8 mouse cellular contexts compared by ENCODE assay signal in genomic region chr6:29853900-29854390, GRCm38 (mm10).
A peak's percentile ranks its signal among the peaks of the same experiment; 100 is the strongest.
DNase-seq lines count a peak whose midpoint lies in the region; ATAC-seq and TF ChIP-seq lines count a peak whose summit lies in the region.
"Had no signal": no experiment of that assay in that cellular context is flagged by ENCODE, and none has a peak within 500 bp of the region (broad histone marks: within the 10 kb centered on the region; RNA-seq: fewer than 3 reads in every experiment).

No protein-coding gene starts in this region.

- ATAC-seq in kidney, embryonic 14.5 days (ENCODE audit: low FRiP score, low TSS enrichment) = 0 out of 2 replicates have a peak, but pooled peaks have one; percentile 25
- peak; percentile 36 for ATAC-seq in intestine, embryonic 16.5 days
- ATAC-seq: Patski had no signal

- no peaks in the 10 kb centered on the region; the same call in 1 of the 2 replicates for H3K4me1 ChIP-seq in kidney, embryonic 14.5 days (ENCODE audit: control insufficient read depth, insufficient read depth, low read length)
- peaks cover 5% of the 10 kb centered on the region for H3K4me1 ChIP-seq in ES-Bruce4 (ENCODE audit: control insufficient read depth, insufficient read depth, low read length)
- H3K4me1 ChIP-seq in intestine, embryonic 16.5 days (ENCODE audit: control insufficient read depth, insufficient read depth, low read length) = peaks cover 26% of the 10 kb centered on the region

- TF ChIP-seq CTCF in ES-Bruce4 (IDR thresholded peaks at IDR 0.05; ENCODE audit: low read depth, low read length) = no peak

- 89% methylated on average over 6 of the region's 6 CpGs for WGBS in kidney, embryonic 14.5 days
- 65% methylated on average over 6 of the region's 6 CpGs for WGBS in intestine, embryonic 16.5 days

- DNase-seq in kidney, postnatal 14 days = no peak
- peak; percentile 37 to 38 for DNase-seq in cerebellum, adult 18-20 months
- DNase-seq in yolk sac, embryonic 10.5 days (ENCODE audit: low spot score) = no peak
- DNase-seq in kidney, postnatal 36 days = no peak

- H3K36me3 ChIP-seq in kidney, embryonic 14.5 days (ENCODE audit: control insufficient read depth, insufficient read depth, low read length) = no peaks in the 10 kb centered on the region
- H3K36me3 ChIP-seq in ES-Bruce4 (ENCODE audit: control insufficient read depth, insufficient read depth, low read length, poor library complexity, severe bottlenecking) = no peaks in the 10 kb centered on the region
- H3K36me3 ChIP-seq in intestine, embryonic 16.5 days (ENCODE audit: control insufficient read depth, insufficient read depth, low read length) = no peaks in the 10 kb centered on the region

- no peak for TF ChIP-seq POLR2A in ES-Bruce4 (IDR thresholded peaks at IDR 0.05; ENCODE audit: insufficient read depth, low read length)

- no peak overlapping the region; the same call in 1 of the 2 replicates for H3K27ac ChIP-seq in kidney, embryonic 14.5 days (ENCODE audit: low read depth, low read length)
- 0 out of 2 replicates have a peak overlapping the region, but pooled peaks have one; percentile 3 for H3K27ac ChIP-seq in ES-Bruce4 (ENCODE audit: insufficient read depth, low read length)
- peak overlapping the region; percentile 89 for H3K27ac ChIP-seq in intestine, embryonic 16.5 days (ENCODE audit: low read length)

- H3K4me3 ChIP-seq in kidney, embryonic 14.5 days (ENCODE audit: low read length) = no peak overlapping the region
- H3K4me3 ChIP-seq in ES-Bruce4 (ENCODE audit: low read depth, low read length) = no peak overlapping the region
- H3K4me3 ChIP-seq in intestine, embryonic 16.5 days (ENCODE audit: low read length) = peak overlapping the region; percentile 48

- no peaks in the 10 kb centered on the region for H3K9me3 ChIP-seq in kidney, embryonic 14.5 days (ENCODE audit: control insufficient read depth, low read length)
- H3K9me3 ChIP-seq in ES-Bruce4 (replicated peaks; ENCODE audit: control insufficient read depth, insufficient read depth, low read length, poor library complexity, severe bottlenecking) = no peaks in the 10 kb centered on the region
- no peaks in the 10 kb centered on the region for H3K9me3 ChIP-seq in intestine, embryonic 16.5 days (ENCODE audit: control insufficient read depth, low read length)

- peak overlapping the region; percentile 39; the same call in 1 of the 2 replicates for H3K4me2 ChIP-seq in kidney, embryonic 14.5 days (replicated peaks; ENCODE audit: low read depth, low read length)
- peak overlapping the region; percentile 47 for H3K4me2 ChIP-seq in intestine, embryonic 16.5 days (ENCODE audit: low read depth, low read length)

- no peak overlapping the region for H3K9ac ChIP-seq in kidney, embryonic 14.5 days (ENCODE audit: low read depth, low read length)
- peak overlapping the region; percentile 49; the same call in 1 of the 2 replicates for H3K9ac ChIP-seq in ES-Bruce4 (ENCODE audit: low read depth, poor library complexity, severe bottlenecking)
- H3K9ac ChIP-seq in intestine, embryonic 16.5 days (ENCODE audit: low read depth, low read length) = peak overlapping the region; percentile 63

- no peak for TF ChIP-seq EP300 in ES-Bruce4 (IDR thresholded peaks at IDR 0.05; ENCODE audit: insufficient read depth, low read depth, low read length)

- no peaks in the 10 kb centered on the region for H3K27me3 ChIP-seq in kidney, embryonic 14.5 days (ENCODE audit: control insufficient read depth, insufficient read depth, low read length)
- no peaks in the 10 kb centered on the region for H3K27me3 ChIP-seq in ES-Bruce4 (ENCODE audit: control insufficient read depth, insufficient read depth, low read length, poor library complexity, severe bottlenecking)
- no peaks in the 10 kb centered on the region for H3K27me3 ChIP-seq in intestine, embryonic 16.5 days (replicated peaks; ENCODE audit: control insufficient read depth, insufficient read depth, low read length)
- H3K27me3 ChIP-seq: Patski had no signal

Comparison
In these comparisons a context has a peak if more than half of its experiments do, and no peak if none do; other contexts are left out.
1. DNase-seq: peak in cerebellum, adult 18-20 months (2 of 2); none in kidney, postnatal 14 days (single experiment), yolk sac, embryonic 10.5 days (single experiment) and kidney, postnatal 36 days (0 of 2).